Mouse (Mus musculus): ENCODE results near the gene Tmem41b.
"Not testable (repeated sequence)": the region's sequence is repeated elsewhere in the genome, so short reads cannot be mapped to it uniquely, and the experiment has no call there.

The Tmem41b gene

GRCm38 (mm10) chr7:109977131-109977530 is 9.6 kb downstream of the Tmem41b start:
- DNase-seq (ENCODE audit: low read depth, low spot score), result not testable (repeated sequence)

DNA sequence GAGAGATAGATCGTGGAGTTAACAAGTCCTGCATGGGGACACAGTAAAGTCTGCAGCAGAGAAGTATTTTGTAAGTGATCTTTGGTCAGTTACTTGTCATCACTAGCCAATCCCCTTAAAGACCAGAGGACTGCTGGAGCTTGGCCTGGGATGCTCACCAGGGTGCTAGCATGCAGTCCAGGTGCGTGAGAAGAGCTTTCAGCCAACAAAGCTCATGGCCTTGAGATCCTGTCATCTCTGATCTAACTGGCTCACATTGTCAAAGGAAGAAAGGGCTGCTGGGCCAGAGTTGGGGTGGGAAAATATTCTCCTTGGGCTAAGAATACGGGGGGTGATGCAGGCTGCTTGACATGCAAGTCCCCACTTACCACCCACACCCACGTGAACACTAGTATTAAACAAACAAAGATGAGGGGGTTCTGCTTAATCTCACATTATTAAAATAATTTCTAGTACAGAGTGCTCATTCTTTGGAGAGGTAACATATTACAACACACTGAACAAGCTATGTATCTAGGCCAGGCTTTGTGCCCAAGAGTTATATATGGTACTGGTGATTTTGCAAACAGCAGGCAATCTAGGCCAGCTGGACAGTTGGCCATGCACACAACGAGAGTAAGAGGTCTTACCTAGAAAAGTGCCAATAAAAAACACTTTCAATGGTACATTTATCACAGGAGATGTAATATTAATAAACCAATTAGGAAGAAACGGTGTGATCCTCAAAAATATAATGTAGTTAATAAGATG is 10.6 kb downstream of the Tmem41b start:
- no peak for DNase-seq (ENCODE audit: low read depth, low spot score)

GRCm38 (mm10) chr7:109969542-109969941 is 17.2 kb downstream of the Tmem41b start:
- DNase-seq (ENCODE audit: low read depth, low spot score), result no peak

- no peak for DNase-seq (ENCODE audit: low read depth, low spot score)
These were observed 17.7 kb downstream of the Tmem41b start for GRCm38 (mm10) chr7:109968924-109969450.

DNA sequence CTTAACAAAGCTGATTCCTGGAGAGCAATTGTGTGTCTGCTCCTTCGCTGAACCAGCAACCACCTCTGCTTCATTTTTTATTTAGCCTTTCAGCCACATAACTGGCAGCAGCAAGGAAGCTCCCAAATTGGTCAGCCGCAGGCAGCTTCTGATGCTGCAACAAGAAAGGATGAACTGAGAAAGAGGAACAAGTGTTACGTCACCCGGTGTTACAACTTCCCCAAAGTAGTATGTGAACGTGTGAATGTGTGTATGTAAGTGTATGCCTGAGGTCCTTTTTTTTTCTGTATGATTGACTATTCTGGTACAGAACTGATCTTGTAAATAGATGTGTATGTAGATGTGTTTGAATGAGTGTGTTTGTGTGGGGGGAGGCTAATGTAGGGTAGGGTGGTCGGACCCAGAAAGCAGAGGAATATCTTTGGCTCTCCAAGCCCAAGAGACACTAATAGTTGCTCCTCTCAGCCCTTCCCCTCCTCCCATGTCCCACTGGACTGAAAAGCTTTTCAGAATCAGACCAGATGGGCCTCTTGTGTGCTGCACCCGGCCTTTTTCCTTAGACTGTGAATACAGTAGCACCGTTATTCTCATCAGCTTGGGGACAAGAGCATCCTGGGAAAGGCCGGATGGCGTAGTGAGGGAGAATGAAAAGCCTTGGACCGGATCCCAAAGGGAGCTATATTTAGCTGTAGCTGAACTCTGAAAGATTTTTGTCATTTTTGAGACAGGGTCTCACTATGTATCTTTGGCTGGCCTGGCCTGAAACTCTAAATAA is 18.7 kb downstream of the Tmem41b start:
- peak; percentile 56 for DNase-seq (ENCODE audit: low read depth, low spot score)

DNA sequence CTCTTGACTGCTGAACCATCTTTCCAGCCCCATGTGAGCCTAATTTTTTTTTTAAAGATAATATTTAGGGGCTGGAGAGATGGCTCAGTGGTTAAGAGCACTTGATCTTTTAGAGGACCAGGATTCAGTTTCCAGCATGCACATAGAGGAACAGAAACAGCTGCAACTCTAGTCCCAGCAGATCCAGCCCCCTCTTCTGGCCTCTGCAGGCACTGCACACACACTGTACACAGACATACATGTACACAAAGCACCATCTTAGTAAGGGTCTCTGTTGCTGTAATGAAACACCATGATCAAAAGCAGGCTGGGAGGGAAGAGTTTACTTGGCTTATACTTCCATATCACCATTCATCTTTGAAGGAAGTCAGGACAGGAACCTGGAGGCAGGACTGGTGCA is 21.1 kb downstream of the Tmem41b start:
- DNase-seq (ENCODE audit: low read depth, low spot score), result no peak

DNA sequence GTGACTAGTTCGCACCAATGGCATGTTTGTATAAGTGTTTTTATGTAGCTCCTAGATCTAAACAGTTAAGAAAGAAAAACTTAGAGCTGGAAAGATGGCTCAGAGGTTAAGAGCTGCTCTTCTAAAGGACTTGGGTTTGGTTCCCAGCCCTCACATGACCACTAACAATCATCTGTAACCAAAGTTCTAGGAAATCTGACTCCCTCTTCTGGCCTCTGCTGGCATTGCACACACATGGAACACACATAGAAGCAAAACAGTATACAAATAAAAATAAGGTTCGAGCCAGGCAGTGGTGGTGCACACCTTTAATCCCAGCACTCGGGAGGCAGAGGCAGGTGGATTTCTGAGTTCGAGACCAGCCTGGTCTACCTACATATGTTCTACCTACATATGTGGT is 23.0 kb downstream of the Tmem41b start:
- no peak for DNase-seq (ENCODE audit: low read depth, low spot score)

DNA sequence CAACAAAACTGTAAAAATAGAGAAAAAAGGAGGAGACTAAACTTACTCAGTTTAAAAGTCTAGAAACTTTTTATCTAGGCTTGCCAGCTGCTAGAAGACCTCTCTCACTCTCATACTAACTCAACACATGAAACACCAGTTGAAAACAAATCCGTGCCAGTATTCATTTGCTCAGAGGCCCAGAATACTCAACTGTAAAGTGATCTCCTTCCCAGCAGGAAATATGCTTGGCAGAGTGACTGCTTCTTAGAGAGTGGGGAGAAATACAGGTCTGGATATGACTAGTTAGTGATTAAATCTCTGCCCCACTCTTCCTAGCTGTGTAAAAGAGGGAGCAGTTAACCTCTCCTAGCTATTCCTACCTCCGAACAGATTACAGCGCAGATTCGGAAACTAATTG is 24.1 kb downstream of the Tmem41b start:
- DNase-seq (ENCODE audit: low read depth, low spot score), result no peak

DNA sequence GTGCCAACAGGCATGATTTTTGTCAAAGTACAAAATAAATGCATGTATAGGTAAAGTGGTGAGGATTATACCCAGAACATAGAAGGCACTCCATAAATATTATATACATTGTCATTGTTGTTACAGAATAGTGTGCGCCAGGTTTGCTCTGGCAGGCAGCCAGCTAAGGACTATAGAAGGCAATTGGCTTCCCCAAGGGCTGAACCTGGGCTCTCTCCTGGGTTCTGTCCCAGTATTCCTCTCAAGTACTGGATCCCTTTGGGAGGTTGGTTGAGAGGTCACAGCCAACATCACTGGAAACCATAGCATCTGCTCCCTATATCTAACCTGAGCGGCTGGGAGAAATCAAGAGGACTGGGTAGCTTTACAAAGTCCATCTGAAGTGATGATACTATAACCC is 25.2 kb downstream of the Tmem41b start:
- DNase-seq (ENCODE audit: low read depth, low spot score), result no peak

GRCm38 (mm10) chr7:109960613-109961154 is 26.0 kb downstream of the Tmem41b start:
- no peak for DNase-seq (ENCODE audit: low read depth, low spot score)

- DNase-seq (ENCODE audit: low read depth, low spot score), result no peak
These were observed 26.8 kb downstream of the Tmem41b start, which contains the start of gene Dennd5a for GRCm38 (mm10) chr7:109959716-109960612. Gene Dennd5a, minus strand, starts transcription at chr7:109960470.

DNA sequence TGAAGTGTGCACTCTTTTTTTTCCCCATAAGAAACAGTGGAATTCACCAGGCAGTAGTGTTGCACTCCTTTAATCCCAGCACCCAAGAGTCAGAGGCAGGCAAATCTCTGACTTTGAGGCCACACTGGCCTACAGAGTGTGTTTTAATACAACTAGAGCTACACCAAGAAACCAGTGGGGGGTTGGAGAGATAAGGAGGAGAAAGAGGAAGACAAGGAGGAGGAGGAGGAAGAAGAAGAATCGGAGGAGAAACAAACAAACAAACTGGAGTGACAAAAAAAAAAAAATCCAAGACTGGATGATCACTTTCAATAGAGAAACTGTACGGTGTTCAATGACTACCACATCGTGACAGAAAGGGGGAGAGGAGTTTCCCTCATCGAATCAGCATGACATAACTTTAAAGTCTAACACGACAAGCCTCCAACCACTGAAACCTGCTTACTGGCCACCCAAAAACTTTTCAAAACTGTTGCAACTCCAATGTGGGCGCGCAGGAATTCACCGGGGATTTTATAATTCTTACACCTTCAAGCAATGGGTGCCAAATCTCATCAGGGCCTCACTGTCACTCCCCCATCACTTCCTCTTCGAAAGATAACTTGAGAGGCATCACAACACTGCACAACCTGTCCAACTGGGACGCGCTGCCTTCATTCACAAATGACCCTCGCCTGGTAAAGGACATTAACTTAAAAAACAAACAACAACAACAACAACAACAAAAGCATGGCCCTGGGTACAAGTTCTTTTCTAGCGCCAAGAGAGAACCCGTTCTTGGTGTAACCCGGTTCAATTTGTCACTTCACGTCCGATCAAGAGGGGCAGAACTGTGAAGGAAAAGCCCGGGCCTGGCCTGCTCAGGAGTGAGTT is 27.6 kb downstream of the Tmem41b start:
- DNase-seq (ENCODE audit: low read depth, low spot score), result no peak

DNA sequence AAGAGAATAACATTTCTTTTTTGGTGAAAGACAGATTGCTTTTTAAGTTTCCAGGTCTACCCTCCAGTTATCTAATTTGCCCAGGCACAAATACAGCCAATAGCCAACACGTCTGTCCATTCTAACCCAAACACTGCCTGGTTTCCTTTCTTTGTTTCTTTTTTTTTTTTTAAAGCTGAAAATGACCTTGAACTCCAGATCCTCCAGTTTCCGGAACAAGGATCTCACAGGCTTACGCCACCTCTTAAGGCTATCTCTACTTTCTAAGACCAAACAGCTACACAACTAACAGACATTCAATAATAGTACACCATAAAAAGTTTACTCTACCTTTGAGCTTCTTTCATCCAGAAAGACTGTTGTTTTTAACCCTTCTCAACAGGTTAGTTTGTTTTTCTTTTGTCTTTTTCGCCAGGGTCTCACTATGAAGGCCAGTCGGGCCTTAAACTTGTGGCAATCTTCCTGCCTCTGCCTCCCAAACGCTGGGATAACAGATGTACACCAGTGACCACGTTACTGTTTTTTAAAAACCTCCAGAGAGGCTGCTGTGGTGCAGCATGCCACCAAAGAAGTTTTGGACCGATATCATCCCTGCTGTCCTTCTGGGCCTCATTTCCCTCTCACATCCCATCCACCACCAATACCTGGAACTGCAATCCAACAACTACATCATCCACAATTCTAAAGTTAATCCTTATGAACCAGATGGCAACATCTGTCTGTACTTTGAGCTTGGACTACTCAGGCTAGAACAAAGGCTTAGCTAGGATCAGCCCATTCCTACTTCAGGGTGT is 28.5 kb downstream of the Tmem41b start:
- no peak for DNase-seq (ENCODE audit: low read depth, low spot score)

DNA sequence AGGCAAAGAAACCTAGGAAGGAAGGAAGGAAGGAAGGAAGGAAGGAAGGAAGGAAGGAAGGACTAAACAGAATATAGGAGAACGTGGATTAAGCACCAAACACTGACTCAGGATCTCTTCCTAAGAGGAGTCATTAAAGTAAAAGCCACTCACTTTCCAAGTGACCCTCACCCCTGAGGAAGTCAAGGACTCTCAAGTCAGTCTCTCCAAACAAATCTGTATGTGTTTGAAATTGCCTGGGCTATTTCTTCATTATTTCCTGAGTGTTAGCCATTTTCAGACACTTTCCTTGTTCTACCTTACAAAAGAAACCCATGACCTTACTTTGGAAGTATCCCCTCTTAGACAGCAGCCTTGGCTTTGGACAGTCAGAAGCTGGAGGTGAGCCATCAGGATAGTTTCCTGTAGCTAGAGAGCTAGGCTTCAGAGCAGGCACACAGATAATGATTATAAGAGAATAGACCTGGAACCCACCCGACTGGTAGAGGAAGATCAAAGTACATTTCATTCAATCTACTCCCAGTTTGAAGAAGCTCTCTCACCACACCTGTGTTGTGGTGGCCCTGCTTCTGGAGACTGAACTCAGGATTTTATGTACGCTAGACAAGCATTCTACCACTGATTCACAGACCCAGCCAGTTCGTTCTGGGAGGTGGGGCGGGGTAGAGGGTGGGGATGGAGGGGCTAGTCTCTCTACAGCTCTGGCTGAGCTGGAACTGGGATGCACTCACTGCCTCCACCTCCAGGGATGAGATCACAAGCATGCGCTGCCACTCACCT is 31.9 kb downstream of the Tmem41b start:
- no peak for DNase-seq (ENCODE audit: low read depth, low spot score)

DNA sequence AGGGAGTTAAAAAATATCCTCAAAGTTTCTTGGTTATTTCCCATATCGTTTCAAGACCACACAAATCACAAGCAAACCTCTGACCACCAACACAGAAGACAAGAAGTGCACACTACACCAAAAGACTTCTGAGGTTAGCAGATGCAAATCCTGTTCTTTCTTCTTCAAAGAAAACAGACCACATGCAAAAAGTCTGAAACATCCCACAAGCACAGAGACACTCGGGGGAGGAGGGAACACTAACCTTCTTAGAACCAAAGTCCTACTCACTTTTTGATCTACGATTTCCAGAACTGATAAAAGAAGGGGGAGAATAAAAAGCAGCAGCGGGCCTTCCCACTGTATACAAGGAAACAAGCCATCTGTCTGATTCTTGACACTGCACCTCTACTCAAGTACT is 35.4 kb downstream of the Tmem41b start:
- DNase-seq (ENCODE audit: low read depth, low spot score), result no peak

DNA sequence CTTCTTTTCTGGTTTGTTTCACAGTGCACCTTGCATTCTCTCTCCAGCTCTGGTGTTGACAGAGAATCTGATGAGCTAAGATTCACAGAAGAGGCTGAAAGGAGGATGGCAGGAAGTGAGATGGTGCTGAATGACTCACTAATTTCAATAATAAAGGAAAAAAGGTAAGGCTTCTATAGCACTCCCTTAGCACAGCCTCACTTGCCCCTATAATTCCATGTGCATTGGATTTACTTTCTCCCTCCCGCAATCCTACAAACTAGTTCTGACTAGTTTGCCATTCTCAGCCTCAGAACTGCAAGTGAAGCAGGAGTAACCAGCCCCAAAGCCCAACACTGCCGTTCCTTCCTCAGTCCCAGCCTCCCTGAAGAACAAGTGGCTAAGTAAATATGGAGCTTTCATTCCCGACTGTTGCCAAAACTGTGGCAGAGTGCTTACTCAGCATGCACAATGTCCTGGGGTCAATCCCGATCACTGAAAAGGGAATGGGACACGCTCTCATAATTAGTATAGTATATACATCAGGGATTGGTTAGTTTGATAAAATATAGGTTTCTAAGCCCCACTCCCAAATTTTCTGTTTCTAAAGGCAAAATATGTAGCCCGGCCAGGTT is 42.2 kb downstream of the Tmem41b start:
- no peak for DNase-seq (ENCODE audit: low read depth, low spot score)

GRCm38 (mm10) chr7:109929628-109930027 is 57.1 kb downstream of the Tmem41b start:
- no peak for DNase-seq (ENCODE audit: low read depth, low spot score)

DNA sequence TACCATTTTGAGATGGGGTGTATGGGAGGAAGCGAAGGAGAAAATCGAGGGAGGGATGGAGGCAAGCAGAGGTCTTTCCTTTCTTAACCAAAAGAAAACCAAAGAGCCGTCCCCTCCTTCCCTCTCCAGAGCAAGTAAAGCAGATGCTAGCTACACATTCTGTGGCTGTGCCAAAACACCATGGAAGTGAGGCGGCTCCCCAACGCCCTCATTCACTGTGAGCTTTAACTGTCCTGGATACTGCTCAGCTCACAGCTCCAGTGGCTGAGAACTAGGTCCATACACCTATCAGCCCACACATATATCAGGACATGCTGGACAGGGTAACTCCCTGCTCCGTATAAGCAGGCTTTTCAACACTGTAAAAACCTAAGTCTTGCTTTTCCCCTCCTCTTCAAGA is 58.4 kb downstream of the Tmem41b start:
- peak; percentile 38 for DNase-seq (ENCODE audit: low read depth, low spot score)

All from telencephalon, adult 2 months (tissue).